Mouse (Mus musculus) large intestine, adult 2 months (tissue): ENCODE measurements around the gene Acad8. TPM values are rescaled to one million over a fixed set of nuclear protein-coding genes. Genes with fewer than 3 reads are reported as not detected.

ENCODE experiments used
- DNase-seq: peaks from one replicate; pipeline ENCODE4 v3.0.0-alpha.2; 2012; ENCODE audit warnings: low read depth, low spot score
- WGBS: fragments of 180-500 bp; shearing (Covaris S2); methylation state at CpG from one replicate; pipeline ENCODE4 v1.1.7; 2018; 5-methylcytosine and 5-hydroxymethylcytosine counted together
- polyA plus RNA-seq: library from polyadenylated mRNA; depleted of rRNA; stranded (reverse); fragments of >200 nt; gene quantifications from 2 replicates; pipeline ENCODE4 v1.2.3, GENCODE M21; 2012; rRNA removed

Gene Acad8
- polyA plus RNA-seq, 1 experiment, result 15.7 TPM

DNA sequence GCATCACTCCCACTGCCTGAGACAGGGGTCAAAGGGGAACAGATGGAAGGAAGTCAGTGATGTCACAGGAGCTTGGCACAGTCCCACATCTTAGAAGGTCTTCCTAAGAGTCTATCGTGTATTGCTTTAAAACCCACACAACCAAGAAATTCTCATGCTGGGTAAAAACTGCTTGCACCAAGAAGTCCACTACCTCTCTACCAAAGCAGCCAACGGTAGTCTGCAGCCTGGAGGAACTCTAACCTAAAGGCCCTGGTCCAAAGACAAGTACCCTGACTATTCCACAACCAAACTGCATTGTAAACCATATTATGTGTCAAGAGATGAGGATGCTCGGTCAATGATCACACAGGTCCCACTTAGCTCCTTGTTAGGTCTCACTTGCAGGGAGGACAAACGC, 9.2 kb downstream of the Acad8 start:
- DNase-seq, result no peak
- WGBS, result 86% methylated on average over 4 of the region's 4 CpGs

DNA sequence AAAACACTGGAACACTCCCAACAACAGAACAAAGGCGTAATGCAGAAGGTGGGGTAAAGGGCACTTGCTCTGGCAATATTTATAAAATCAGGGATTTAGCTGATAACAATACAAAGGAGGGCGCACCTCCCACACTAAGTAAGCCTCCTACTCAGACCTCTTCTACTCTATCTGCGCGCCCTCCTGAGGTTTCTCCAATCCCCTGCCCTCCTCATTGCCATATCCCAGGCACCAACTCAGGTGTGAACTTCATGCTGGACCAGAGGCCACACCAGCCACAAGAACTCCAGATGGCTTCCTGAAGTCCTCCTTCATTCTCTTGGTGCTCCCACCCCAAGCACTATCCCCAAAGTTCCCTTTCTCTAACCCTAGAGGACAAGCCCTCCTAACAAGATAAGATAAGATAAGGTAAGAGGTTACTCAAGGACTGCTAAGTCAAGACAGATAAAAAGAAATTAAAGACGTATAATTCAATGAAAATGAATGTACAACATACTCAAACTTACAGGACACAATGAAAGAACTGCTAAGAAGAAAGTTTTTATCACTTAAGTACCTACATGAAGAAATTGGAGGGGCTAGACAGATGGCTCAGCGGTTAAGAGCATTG, 13.6 kb downstream of the Acad8 start:
- no peak for DNase-seq
- 83% methylated on average over 6 of the region's 6 CpGs for WGBS

DNA sequence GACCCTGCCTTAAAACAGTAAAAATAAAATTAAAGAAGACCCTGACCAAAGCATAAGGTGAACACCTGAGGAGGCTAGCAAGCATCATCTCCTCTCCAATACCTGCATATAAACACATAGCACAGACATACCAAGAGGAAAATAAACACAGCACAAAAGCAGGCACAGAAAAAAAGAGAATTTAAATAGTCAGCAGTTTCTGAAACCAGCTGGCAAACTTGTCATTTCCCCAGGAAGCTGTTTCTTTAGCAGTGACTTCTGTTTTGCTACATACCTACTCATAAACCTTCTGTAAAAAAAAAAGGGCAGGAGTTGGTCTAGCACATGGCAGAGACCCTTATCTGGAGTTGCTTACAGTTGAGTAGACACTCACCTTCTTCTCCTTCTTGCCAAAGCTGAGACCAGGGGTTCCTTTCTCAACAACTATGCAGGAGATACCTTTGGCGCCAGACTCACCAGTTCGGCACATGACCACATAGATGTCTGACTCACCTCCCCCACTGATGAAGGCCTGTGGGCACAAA, 14.2 kb downstream of the Acad8 start:
- 94% methylated on average over 2 of the region's 2 CpGs for WGBS
- no peak for DNase-seq

DNA sequence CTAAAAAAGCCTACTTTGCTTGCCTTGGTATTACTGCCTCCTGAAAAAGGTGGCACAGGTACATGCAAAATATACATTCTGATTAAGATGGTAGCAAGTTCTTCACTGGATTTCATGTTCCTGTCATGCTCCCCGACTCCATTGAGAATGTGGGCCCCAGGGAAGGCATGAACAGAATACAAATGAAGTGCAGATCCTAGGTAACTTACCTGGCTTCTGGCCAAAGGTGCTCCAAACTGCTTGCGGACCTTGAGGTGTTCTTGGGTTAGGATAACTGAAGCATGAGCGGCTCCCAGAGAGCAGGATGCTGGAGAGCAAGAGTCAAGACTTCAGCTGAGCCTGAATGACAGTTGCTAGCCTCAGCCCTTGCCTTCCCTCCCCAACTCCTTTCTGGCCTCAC, 20.6 kb downstream of the Acad8 start:
- no peak for DNase-seq
- 98% methylated on average over 3 of the region's 3 CpGs for WGBS

DNA sequence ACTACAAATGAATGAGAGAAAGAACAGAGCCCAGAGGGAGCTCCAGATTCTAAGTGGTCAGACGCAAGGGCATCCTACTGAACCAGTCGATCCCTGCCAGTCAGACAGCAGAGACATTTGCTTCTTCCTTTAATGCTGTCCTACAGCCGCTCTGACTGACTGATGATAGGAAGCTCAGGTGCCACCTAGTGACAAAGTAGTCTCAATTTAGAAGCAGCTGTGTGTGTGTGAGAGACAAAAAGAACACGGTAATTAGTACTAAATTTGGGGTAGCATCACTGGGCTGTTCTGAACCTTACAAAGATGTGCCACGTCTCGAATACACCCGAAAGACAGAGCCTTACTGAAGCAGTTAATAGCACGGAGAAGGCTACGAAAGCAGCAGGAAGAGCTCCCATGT, 21.6 kb downstream of the Acad8 start:
- 89% methylated on average over 9 of the region's 9 CpGs for WGBS

DNA sequence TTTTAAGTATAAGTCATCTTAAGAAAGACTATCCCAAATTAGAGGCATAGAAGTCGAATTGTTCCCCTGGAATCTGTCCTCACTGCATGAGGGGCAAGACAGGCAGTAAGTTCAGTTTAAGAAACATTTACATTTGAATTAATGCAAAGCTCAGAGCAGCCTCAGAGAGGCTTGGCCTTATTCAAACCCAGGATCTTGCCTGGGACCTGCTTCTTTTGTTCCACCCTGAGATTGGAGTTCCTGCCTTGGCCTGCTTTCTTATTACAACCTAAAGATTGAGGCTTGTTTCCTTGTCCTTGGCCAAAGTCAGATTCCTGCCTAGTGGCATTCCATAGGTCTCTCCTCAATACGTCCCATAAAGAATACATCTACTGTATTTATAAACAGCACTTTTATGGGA, 51.6 kb downstream of the Acad8 start:
- no peak for DNase-seq
- WGBS, result 61% methylated on average over 2 of the region's 2 CpGs

More for the DNA sequence above, 21.6 kb downstream of the Acad8 start:
- no peak for DNase-seq

DNA sequence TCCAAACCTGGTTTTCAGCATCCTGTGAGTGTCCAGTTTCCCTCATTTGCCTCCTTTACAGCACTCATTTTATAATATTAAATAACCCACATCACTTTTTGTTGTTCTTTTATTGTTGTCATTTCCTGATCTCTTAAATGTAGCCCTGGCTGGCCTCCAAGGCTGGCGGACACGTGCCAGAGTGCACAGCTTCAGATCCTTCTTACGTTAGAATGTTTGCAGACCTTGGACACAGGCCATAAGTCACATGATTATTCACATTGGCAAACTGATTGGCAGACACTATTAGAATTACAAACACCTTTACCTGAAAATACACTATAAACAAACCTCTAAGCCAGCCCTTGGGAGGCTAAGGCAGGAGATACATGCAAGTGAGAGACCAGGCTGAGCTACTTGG, 75.2 kb downstream of the Acad8 start:
- DNase-seq, result peak; percentile 10
- WGBS, result 11% methylated on average over 3 of the region's 3 CpGs

Other genes with a start within 250 kb of the Acad8 start
- 1.9 and 2.0 TPM in 2 replicates for gene Glb1l2, start 193.1 kb downstream of the Acad8 start, polyA plus RNA-seq
- gene Glb1l3, start 138.7 kb downstream of the Acad8 start, polyA plus RNA-seq, result 0.08 TPM in 1 of 2 replicates, not detected in the other
- gene Gm1110, start 76.5 kb downstream of the Acad8 start, polyA plus RNA-seq, result 0.05 and 0.07 TPM in 2 replicates
- 13.5 and 14.6 TPM in 2 replicates for gene Thyn1, start 144 bp upstream of the Acad8 start, polyA plus RNA-seq
- gene Vps26b, start 30.5 kb upstream of the Acad8 start, polyA plus RNA-seq, result 15.1 and 24.5 TPM in 2 replicates
- 9.5 and 13.3 TPM in 2 replicates for gene Ncapd3, start 30.6 kb upstream of the Acad8 start, polyA plus RNA-seq
- 7.8 and 8.5 TPM in 2 replicates for gene Jam3, start 155.9 kb upstream of the Acad8 start, polyA plus RNA-seq